Mouse (Mus musculus) ovary, adult 10 weeks (tissue): ENCODE measurements around the gene Cd300lb. TPM values are rescaled to one million over a fixed set of nuclear protein-coding genes. Genes with fewer than 3 reads are reported as not detected.

ENCODE experiments used
- polyA plus RNA-seq: library from polyadenylated mRNA; stranded (reverse); fragments of 350-450 nt; fragmentation: Illumina TruSeq; extraction: RNeasy Lipid Tissue Mini Kit (QIAGEN cat#74804); gene quantifications from one replicate; pipeline ENCODE4 v1.2.3, GENCODE M21; 2014

Gene Cd300lb
- polyA plus RNA-seq: 2.9 TPM

GRCm38 (mm10) chr11:114934144-114934543, at the start of gene Cd300lb:
Cd300lb (minus strand) TSS chr11:114934386.

GRCm38 (mm10) chr11:114968752-114969207, 34.6 kb upstream of the Cd300lb start, which contains the start of gene Cd300c:
Cd300c (minus strand) TSS chr11:114969157.

GRCm38 (mm10) chr11:114889991-114890518, 44.1 kb downstream of the Cd300lb start, which contains the start of gene Cd300a:
Cd300a (plus strand) TSS chr11:114890041.

Other genes with a start within 250 kb of the Cd300lb start
- 1.5 TPM for gene Dnaic2, start 207.0 kb downstream of the Cd300lb start, polyA plus RNA-seq
- not detected for gene Kif19a, start 169.0 kb downstream of the Cd300lb start, polyA plus RNA-seq
- gene Btbd17, start 138.4 kb downstream of the Cd300lb start, polyA plus RNA-seq: not detected
- gene Gpr142, start 135.5 kb downstream of the Cd300lb start, polyA plus RNA-seq: not detected
- gene Gprc5c, start 83.2 kb downstream of the Cd300lb start, polyA plus RNA-seq: 2.5 TPM
- 9.1 TPM for gene Cd300a, start 44.3 kb downstream of the Cd300lb start, polyA plus RNA-seq
- not detected for gene Cd300c, start 34.8 kb upstream of the Cd300lb start, polyA plus RNA-seq
- gene Cd300ld, start 55.5 kb upstream of the Cd300lb start, polyA plus RNA-seq: 4.2 TPM
- 3.0 TPM for gene Cd300c2, start 67.5 kb upstream of the Cd300lb start, polyA plus RNA-seq
- not detected for gene Cd300ld2, start 81.8 kb upstream of the Cd300lb start, polyA plus RNA-seq
- gene Cd300ld4, start 92.6 kb upstream of the Cd300lb start, polyA plus RNA-seq: not detected
- 4.1 TPM for gene Cd300ld5, start 103.4 kb upstream of the Cd300lb start, polyA plus RNA-seq
- gene Cd300ld3, start 114.0 kb upstream of the Cd300lb start, polyA plus RNA-seq: 4.1 TPM
- 0.63 TPM for gene Cd300e, start 127.8 kb upstream of the Cd300lb start, polyA plus RNA-seq
- 0.60 TPM for gene Rab37, start 157.0 kb upstream of the Cd300lb start, polyA plus RNA-seq
- gene Cd300lf, start 199.6 kb upstream of the Cd300lb start, polyA plus RNA-seq: 0.48 TPM
- gene Slc9a3r1, start 229.0 kb upstream of the Cd300lb start, polyA plus RNA-seq: 8.0 TPM